Mouse (Mus musculus) ovary, adult 18-20 months (tissue): ENCODE data around the gene Il21r.

Experiments used
- DNase-seq: peaks from one replicate; pipeline ENCODE4 v3.0.0; 2022; ENCODE audit warnings: low spot score, mixed read lengths

Il21r gene

GRCm38 (mm10) chr7:125575738-125576540 lies 27.3 kb upstream of the Il21r start:
- no peak for DNase-seq

DNA sequence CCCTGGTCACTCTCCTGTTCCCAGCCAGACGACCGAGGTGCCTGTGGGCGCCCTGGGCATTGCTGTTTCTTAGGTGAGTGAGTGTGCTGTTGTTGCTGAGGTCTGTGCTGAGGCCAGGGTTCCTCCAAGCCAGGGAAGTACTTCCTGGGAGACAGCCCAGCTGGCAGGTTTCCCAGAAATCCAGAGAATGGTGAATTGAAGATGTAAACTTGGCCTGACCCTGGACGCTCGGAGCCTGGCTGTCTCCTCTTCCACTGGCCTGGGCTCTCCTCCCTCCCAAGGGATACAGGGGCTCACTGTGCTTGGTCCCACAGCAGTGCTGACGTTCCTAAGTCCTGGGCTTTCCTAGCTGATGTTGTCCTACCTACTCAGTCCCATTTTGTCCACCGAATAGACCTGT lies 26.2 kb upstream of the Il21r start:
- DNase-seq = peak; percentile 81

DNA sequence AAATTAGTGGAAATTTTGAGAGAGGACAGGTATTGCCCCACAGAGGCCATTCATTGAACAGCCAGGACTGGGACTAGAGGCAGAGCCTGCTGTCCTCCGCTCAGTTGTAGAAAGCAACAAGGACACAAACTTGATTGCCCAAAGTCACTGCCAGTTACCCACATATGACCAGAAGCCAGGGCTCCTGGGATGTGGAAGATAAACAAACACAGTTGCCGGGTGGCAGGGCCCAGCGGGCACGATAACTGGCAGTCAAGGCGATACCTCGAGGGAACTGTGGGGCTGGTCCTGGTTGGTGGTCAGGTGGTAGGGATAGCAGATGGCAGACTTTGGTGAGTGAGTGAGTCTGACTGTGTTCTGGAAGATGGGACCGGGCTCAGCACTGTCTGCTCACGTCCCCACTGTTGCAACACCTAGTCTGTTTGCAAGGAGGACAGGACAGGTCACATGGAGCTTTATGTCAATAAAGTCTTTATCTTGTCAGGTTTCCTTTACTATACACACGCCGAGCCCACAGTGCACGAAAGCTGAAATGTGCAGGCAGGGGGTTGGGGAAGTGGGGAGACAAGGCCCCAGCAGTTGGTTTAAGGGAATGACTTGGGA lies 25.6 kb upstream of the Il21r start:
- no peak for DNase-seq

GRCm38 (mm10) chr7:125578106-125578505 lies 25.1 kb upstream of the Il21r start:
- no peak for DNase-seq

GRCm38 (mm10) chr7:125579545-125580219 lies 23.5 kb upstream of the Il21r start:
- DNase-seq = no peak

- DNase-seq = no peak
These were observed 23.0 kb upstream of the Il21r start for GRCm38 (mm10) chr7:125580220-125580549.

- no peak for DNase-seq
These were observed 22.5 kb upstream of the Il21r start for GRCm38 (mm10) chr7:125580625-125581316.

GRCm38 (mm10) chr7:125581317-125581672 lies 21.9 kb upstream of the Il21r start:
- DNase-seq = peak; percentile 72

- DNase-seq = no peak
These were observed 19.8 kb upstream of the Il21r start for GRCm38 (mm10) chr7:125583325-125584004.

DNA sequence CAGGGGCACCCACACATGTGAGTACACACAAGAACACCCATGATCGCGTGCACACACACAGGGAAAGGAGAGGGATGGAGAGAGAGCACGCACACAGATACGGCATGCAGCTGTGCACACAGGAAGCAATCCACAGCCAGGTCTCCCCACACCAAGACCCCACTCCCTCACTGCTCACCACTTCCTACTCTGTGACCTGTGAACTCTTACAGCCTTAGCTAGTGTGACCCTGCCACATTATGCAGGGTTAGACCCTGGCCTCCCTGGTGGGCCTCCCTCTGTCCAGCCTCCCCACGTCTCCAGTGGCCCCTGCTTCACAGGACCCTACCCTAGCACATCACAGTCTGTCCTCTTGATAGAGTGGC lies 19.2 kb upstream of the Il21r start:
- DNase-seq = no peak

DNA sequence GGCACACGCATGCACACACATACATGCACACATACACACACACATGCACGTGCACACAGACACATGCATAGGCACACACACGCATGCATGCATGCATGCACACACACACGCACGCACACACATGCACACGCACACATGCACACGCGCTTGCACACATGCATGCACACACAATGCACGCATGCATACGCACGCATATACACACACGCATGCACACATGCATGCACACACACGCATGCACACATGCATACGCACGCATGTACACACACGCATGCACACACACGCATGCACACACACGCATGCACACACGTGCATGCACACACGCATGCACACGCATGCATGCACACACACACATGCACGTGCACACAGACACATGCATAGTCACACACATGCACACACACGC lies 16.9 kb upstream of the Il21r start:
- DNase-seq = no peak

GRCm38 (mm10) chr7:125588721-125589120 lies 14.5 kb upstream of the Il21r start:
- no peak for DNase-seq

GRCm38 (mm10) chr7:125589896-125590295 lies 13.3 kb upstream of the Il21r start:
- no peak for DNase-seq

- no peak for DNase-seq
These were observed 9.4 kb upstream of the Il21r start for GRCm38 (mm10) chr7:125593831-125594230.

DNA sequence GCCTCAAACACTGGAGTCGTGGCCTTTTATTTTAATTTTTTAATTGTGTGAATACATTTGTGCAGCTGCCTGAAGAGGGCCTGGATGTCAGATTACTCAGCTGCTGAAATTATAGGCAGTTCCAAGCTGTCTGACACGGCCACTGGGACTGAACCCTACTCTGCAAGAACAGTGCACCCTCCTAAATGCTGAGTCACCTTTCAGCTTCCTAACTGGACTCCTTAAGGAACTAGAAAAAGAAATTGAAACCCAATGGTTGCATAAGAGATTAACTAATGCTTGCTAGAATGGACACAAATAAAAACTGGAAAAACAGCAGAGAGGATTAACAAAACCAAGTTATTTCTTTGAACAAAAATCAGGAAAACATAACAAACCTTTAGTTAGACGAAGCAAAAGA lies 6.8 kb upstream of the Il21r start:
- DNase-seq = no peak

GRCm38 (mm10) chr7:125597083-125597482 lies 6.1 kb upstream of the Il21r start:
- DNase-seq = no peak

DNA sequence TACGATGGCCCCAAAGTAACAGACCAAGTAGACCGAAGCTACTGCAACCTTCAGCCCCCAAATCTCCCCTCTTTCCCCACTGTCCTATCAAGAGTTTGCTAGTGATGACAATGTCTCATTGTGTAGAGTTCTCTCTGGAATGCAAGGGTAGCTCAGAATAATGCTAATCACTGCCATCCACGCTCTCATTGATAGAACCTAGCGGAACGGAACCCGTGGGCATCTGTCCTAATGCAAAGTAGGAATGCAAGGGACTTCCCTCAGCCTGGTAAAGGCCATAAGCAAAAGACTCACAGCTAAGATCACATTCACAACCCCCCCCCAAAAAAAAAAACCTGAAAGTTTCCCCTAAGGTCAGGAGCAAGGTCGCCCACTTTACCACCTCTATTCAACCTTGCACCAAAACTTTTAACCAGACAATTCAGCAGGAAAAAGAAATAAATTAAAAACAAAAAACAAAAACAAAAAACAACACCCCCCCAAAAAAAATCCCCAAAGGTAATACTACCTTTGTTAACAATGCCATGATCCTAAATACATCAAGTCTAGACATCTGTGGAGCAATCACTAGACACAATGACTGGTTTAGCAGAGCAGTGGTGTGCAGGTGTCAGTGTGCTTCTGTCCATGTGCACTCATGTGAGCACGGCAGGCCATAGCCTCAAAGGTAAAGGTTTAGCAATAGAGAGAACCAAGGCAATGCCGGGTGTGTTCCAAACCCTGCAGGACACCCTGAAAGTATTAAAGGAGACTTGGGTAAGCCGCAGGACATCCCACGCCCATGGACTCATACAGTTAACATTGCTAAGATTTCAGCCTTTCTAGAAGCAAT lies 5.5 kb upstream of the Il21r start:
- no peak for DNase-seq

DNA sequence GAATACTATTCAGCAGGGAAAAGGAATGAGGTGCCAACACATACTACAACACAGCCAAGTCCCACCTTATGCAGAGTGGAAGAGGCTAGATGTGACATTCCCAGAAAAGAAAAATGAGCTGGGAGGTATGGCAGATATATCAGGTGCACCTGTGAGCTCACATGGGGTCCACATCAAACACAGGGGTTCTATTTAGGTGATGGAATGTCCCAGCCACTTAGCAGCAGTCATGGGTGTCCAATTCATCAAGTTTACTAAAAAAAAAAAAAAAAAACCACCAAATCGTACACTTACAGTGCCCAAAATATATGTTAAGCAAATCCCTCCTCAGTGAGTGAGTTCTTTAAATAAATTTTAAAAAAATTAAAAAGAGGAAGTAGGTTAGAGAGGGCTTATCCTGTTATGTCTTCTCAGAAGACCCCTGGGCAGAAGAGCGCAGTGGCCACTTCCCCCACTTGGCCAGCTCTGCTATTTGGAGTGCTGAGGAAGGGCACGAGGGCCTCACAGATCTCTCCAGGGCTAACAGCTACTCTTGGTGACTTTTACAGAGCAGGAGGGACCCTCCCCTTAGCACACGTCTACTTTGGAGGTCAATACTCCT lies 3.8 kb upstream of the Il21r start:
- DNase-seq = no peak

GRCm38 (mm10) chr7:125600136-125600535 lies 3.1 kb upstream of the Il21r start:
- DNase-seq = no peak

GRCm38 (mm10) chr7:125600612-125601279 lies 2.5 kb upstream of the Il21r start:
- DNase-seq = no peak
